Mouse (Mus musculus) stomach, postnatal 0 days (tissue): ENCODE data around the gene Scarf1. TPM values are rescaled to one million over a fixed set of nuclear protein-coding genes. Genes with fewer than 3 reads are reported as not detected.

Source experiments
- ATAC-seq: fragments of 200-750 bp; cut with Nextera tagmentation; 2 replicates; pipeline ENCODE4 v1.8.0; 2017; ENCODE audit not compliant: low FRiP score, low TSS enrichment
- DNase-seq: peaks from one replicate; pipeline ENCODE4 v3.0.0-alpha.2; 2016; ENCODE audit warnings: low spot score
- H3K27ac ChIP-seq: fragments of 300-500 bp; sonication (generic); replicated peaks from 2 replicates; pipeline ENCODE4 v1.5.1; 2014; ENCODE audit warnings: mild to moderate bottlenecking, control low read depth
- H3K27me3 ChIP-seq: fragments of 300-500 bp; sonication (generic); 2 replicates; pipeline ENCODE4 v1.6.1; 2014; ENCODE audit warnings: low read length; ENCODE audit not compliant: control insufficient read depth, insufficient read depth
- H3K36me3 ChIP-seq: fragments of 300-500 bp; sonication (generic); 2 replicates; pipeline ENCODE4 v1.6.1; 2014; ENCODE audit warnings: low read length, mixed read lengths; ENCODE audit not compliant: control insufficient read depth, insufficient read depth
- H3K4me1 ChIP-seq: fragments of 300-500 bp; sonication (generic); replicated peaks from 2 replicates; pipeline ENCODE4 v1.6.1; 2014; ENCODE audit warnings: antibody characterized with exemption; ENCODE audit not compliant: control insufficient read depth, insufficient read depth
- H3K4me2 ChIP-seq: fragments of 300-500 bp; sonication (generic); replicated peaks from 2 replicates; pipeline ENCODE4 v1.6.1; 2014; ENCODE audit warnings: low read depth, mild to moderate bottlenecking, control low read depth, moderate library complexity
- H3K4me3 ChIP-seq: fragments of 300-500 bp; sonication (generic); 2 replicates; pipeline ENCODE4 v1.5.1; 2014; ENCODE audit warnings: low read depth, low read length, control low read depth
- H3K9ac ChIP-seq: fragments of 300-500 bp; sonication (generic); 2 replicates; pipeline ENCODE4 v1.6.1; 2014; ENCODE audit warnings: mild to moderate bottlenecking, low read length, control low read depth, mixed read lengths
- H3K9me3 ChIP-seq: fragments of 300-500 bp; sonication (generic); 2 replicates; pipeline ENCODE4 v1.6.1; 2016; ENCODE audit warnings: low read length; ENCODE audit not compliant: control insufficient read depth
- CTCF ChIP-seq: IDR thresholded peaks from 2 replicates; pipeline ENCODE4 v1.5.1; 2016; ENCODE audit warnings: antibody characterized with exemption, low read depth, mild to moderate bottlenecking, moderate library complexity
- EP300 ChIP-seq: optimal IDR thresholded peaks from 2 replicates; pipeline ENCODE3; 2016; ENCODE audit warnings: antibody characterized with exemption
- WGBS: fragments of 180-500 bp; shearing (Covaris S2); extraction: QIAGEN DNeasy Blood & Tissue Kit; methylation state at CpG from one replicate; pipeline ENCODE4 v1.1.7; 2014; 5-methylcytosine and 5-hydroxymethylcytosine counted together
- polyA plus RNA-seq: library from polyadenylated mRNA; unstranded; fragments of >200 nt; fragmentation: Nextera tagmentation; extraction: Ambion mirVana; gene quantifications from 2 replicates; pipeline ENCODE4 v1.2.1, GENCODE M21; 2015

Gene Scarf1
- polyA plus RNA-seq: 2.8 and 2.9 TPM in 2 replicates

DNA sequence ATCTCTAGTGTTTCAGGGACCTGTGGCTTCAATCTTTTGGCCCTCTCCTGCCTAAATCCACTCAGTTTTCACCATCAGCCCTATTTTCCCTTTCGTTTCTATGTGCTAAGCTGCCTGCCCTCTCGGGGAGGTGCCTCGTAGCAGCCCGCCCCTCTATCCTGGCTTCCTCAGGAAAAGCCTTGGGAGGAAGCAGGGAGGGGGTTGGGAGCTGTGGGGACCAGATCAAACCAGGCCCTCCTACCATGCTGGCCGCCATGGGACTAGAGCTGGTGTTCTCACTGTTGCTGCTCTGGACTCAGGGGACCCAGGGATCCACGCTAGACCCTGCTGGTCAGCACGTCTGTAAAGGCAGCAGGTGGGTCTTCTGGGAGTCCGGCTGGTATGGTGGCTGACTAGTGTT lies at the start of gene Scarf1:
Gene Scarf1, plus strand, starts transcription at position 205 of the 400 bp plus-strand sequence.
- Histone ChIP-seq H3K27ac (no peak within 1 kb of the TSS), H3K9me3 (no peaks in the 10 kb centered on the region), H3K4me2 (0 out of 2 replicates have a peak within 1 kb of the TSS, but pooled peaks have one; percentile 2), H3K27me3 (no peaks in the 10 kb centered on the region), H3K36me3 (peaks cover 7% of the 10 kb centered on the region), H3K4me1 (peaks cover 3% of the 10 kb centered on the region; the same call in 1 of the 2 replicates), H3K4me3 (peak within 1 kb of the TSS; percentile 10; the same call in 1 of the 2 replicates), H3K9ac (no peak within 1 kb of the TSS)
- DNase-seq (no peak), ATAC-seq (no peak)
- TF ChIP-seq CTCF: no peak
- TF ChIP-seq EP300: no peak
- WGBS: 60% methylated on average over 8 of the region's 8 CpGs

DNA sequence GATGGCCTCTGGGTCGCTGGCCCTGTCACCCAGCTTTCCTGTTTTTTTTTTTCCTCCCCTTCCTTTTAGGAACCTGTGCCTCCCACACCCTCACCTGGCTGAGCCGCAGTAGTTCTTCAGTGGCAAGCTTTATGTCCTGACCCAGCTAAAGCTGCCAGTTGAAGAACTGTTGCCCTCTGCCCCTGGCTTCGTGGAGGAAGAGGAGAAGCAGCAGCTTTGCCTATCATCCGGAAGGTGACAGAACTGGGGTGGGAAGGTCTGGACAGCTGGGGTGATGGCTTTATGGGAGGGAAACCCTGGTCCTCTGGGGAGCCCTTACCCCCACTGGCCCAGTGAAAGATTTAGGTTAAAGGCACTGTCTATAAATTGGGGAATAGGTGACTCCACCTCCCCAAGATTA lies 49.7 kb upstream of the Scarf1 start:
- Histone ChIP-seq H3K9me3 (no peaks in the 10 kb centered on the region), H3K27ac (peak overlapping the region; percentile 96; the same call in 1 of the 2 replicates), H3K4me3 (peak overlapping the region; percentile 69), H3K36me3 (no peaks in the 10 kb centered on the region), H3K9ac (0 out of 2 replicates have a peak overlapping the region, but pooled peaks have one; percentile 8), H3K4me2 (peak overlapping the region; percentile 95), H3K4me1 (peaks cover 7% of the 10 kb centered on the region; the same call in 1 of the 2 replicates), H3K27me3 (no peaks in the 10 kb centered on the region)
- ATAC-seq (no peak), DNase-seq (no peak)
- TF ChIP-seq EP300 (no peak), CTCF (no peak)
- WGBS: 58% methylated on average over 4 of the region's 4 CpGs

DNA sequence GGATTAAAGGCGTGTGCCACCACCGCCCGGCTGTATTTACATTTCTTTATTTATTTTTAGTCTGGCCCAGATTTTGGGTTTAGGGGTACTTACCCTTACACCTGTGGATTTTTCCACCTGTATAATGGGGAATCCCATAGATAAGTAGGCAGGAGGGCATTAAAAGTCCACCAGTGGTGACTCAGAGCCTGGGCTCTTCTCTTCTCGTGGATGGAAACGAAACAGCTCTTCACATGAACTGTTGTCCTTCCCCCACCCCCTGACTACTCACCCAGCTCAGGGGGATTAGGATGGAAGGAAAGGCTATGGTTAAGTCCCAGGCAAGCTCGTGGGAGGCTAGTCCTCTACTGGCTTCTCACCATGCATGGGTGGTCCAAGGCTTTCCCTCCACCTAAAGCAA lies 48.9 kb upstream of the Scarf1 start:
- DNase-seq (no peak), ATAC-seq (no peak)
- Histone ChIP-seq H3K4me1 (peaks cover 7% of the 10 kb centered on the region; the same call in 1 of the 2 replicates), H3K9me3 (no peaks in the 10 kb centered on the region), H3K4me2 (no peak overlapping the region), H3K27me3 (no peaks in the 10 kb centered on the region), H3K27ac (no peak overlapping the region), H3K9ac (no peak overlapping the region), H3K4me3 (no peak overlapping the region), H3K36me3 (no peaks in the 10 kb centered on the region)
- WGBS: 78% methylated on average over 6 of the region's 6 CpGs
- TF ChIP-seq EP300 (no peak), CTCF (no peak)

DNA sequence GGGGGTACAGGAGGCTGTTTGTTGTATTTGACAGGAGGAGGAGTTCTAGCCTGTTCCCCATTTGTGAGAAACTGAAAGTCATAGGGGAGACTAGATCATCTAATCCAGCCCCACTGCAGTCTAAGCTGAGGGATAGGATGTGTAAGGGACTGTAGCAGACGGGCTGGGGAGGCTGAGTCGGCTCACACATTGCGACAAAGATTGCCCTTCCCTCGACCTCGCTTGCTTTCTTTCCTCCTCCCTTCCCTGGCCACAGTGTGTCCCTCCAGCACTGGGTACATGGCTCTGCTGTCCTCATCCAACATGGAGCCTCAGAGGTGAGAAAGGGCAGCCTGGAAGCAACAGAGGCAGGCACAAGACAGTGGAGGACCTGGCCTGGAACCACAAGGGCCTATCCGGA lies 48.3 kb upstream of the Scarf1 start:
- no peak for DNase-seq
- no peak for ATAC-seq
- no peaks in the 10 kb centered on the region for H3K9me3 ChIP-seq
- no peak overlapping the region for H3K27ac ChIP-seq
- H3K4me2 ChIP-seq: no peak overlapping the region
- H3K27me3 ChIP-seq: no peaks in the 10 kb centered on the region
- no peak overlapping the region for H3K9ac ChIP-seq
- no peak overlapping the region for H3K4me3 ChIP-seq
- 83% methylated on average over 6 of the region's 6 CpGs for WGBS
- peaks cover 3% of the 10 kb centered on the region; the same call in 1 of the 2 replicates for H3K4me1 ChIP-seq
- no peaks in the 10 kb centered on the region for H3K36me3 ChIP-seq
- TF ChIP-seq CTCF (no peak), EP300 (no peak)

DNA sequence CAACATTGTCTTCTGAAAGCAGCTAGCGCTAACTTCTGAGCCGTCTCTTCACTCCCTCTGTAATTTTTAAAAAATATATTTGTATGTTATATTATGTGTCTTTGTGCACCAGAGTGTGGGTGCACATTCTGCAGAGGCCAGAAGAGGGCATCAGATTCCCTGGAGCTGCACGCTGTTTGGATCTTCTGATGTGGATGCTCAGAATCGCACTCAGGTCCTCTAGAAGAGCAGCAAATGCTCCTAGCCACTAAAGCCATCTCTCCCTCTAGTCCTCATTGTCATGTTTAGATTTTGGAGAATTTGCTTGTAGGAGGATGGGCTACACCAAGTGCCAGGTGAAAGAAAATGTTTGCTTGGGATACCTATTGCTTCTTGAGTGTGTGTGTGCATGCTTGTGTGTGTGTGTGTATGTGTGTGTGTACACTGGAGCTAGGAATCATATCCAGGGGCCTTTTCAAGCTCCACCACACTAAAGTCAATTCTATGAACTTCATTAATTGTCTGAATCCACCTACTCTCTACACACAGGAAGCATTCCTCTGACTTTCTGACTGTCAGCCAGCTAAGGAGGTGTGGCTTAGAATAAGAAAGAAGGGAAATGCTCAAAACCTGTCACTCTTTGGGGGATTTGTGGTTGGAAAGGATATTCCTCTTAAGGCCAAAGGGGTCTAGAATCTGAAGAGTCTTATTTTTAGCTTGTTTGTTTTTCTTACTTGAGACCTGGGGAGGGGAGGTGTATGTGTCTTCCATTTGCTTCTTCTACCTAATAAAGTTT lies 46.4 kb upstream of the Scarf1 start:
- no peak overlapping the region for H3K9ac ChIP-seq
- peaks cover 3% of the 10 kb centered on the region; the same call in 1 of the 2 replicates for H3K4me1 ChIP-seq
- 92% methylated on average over 4 of the region's 4 CpGs for WGBS
- TF ChIP-seq CTCF (peak; percentile 48), EP300 (no peak)
- DNase-seq (no peak), ATAC-seq (no peak)
- H3K27ac ChIP-seq: no peak overlapping the region
- H3K4me3 ChIP-seq: no peak overlapping the region
- H3K36me3 ChIP-seq: no peaks in the 10 kb centered on the region
- H3K9me3 ChIP-seq: no peaks in the 10 kb centered on the region
- H3K4me2 ChIP-seq: no peak overlapping the region; the same call in 1 of the 2 replicates
- H3K27me3 ChIP-seq: no peaks in the 10 kb centered on the region
